Mouse (Mus musculus) kidney, postnatal 0 days (tissue): Measurements from ENCODE around the gene Gm14597. TPM values are rescaled to one million over a fixed set of nuclear protein-coding genes. Genes with fewer than 3 reads are reported as not detected.

Experiments used
- ATAC-seq: fragments of 200-750 bp; cut with Nextera tagmentation; replicated peaks from 2 replicates; pipeline ENCODE4 v1.8.0; 2017; ENCODE audit warnings: low read depth, moderate number of reproducible peaks, moderate TSS enrichment, moderate library complexity; ENCODE audit not compliant: low FRiP score
- DNase-seq: peaks from one replicate; pipeline ENCODE4 v3.0.0-alpha.2; 2016; ENCODE audit warnings: low spot score
- H3K27ac ChIP-seq: fragments of 300-500 bp; sonication (generic); 2 replicates; pipeline ENCODE4 v1.5.1; 2014; ENCODE audit warnings: mild to moderate bottlenecking
- H3K27me3 ChIP-seq: fragments of 300-500 bp; sonication (generic); 2 replicates; pipeline ENCODE4 v1.6.1; 2014; ENCODE audit warnings: low read length, mixed read lengths; ENCODE audit not compliant: insufficient read depth
- H3K36me3 ChIP-seq: fragments of 300-500 bp; sonication (generic); 2 replicates; pipeline ENCODE4 v1.6.1; 2014; ENCODE audit warnings: low read length, mixed read lengths; ENCODE audit not compliant: insufficient read depth
- H3K4me1 ChIP-seq: fragments of 300-500 bp; sonication (generic); replicated peaks from 2 replicates; pipeline ENCODE4 v1.6.1; 2014; ENCODE audit warnings: antibody characterized with exemption, low read length, mixed read lengths; ENCODE audit not compliant: insufficient read depth
- H3K4me2 ChIP-seq: fragments of 300-500 bp; sonication (generic); 2 replicates; pipeline ENCODE4 v1.6.1; 2014; ENCODE audit warnings: mild to moderate bottlenecking, low read length, moderate library complexity, mixed read lengths
- H3K4me3 ChIP-seq: fragments of 300-500 bp; sonication (generic); replicated peaks from 2 replicates; pipeline ENCODE4 v1.5.1; 2014; ENCODE audit warnings: low read depth, low read length
- H3K9ac ChIP-seq: fragments of 300-500 bp; sonication (generic); 2 replicates; pipeline ENCODE4 v1.6.1; 2014; ENCODE audit warnings: low read depth, low read length
- H3K9me3 ChIP-seq: fragments of 300-500 bp; sonication (generic); replicated peaks from 2 replicates; pipeline ENCODE4 v1.6.1; 2016; ENCODE audit warnings: low read length, inconsistent platforms, mixed read lengths
- CTCF ChIP-seq: IDR thresholded peaks from 2 replicates; pipeline ENCODE4 v1.5.1; 2016; ENCODE audit warnings: antibody characterized with exemption, low read depth, mild to moderate bottlenecking, moderate library complexity
- WGBS: fragments of 180-500 bp; shearing (Covaris S2); extraction: QIAGEN DNeasy Blood & Tissue Kit; methylation state at CpG from one replicate; pipeline ENCODE4 v1.1.7; 2014; 5-methylcytosine and 5-hydroxymethylcytosine counted together
- polyA plus RNA-seq: library from polyadenylated mRNA; unstranded; fragments of >200 nt; fragmentation: Nextera tagmentation; extraction: Ambion mirVana; gene quantifications from 2 replicates; pipeline ENCODE4 v1.2.1, GENCODE M21; 2015

Gm14597 gene
- polyA plus RNA-seq, 1 experiment from 2014 or later, result not detected

GRCm38 (mm10) chrX:53579311-53579710 lies 29.5 kb downstream of the Gm14597 start:
- H3K27me3 ChIP-seq, result no peaks in the 10 kb centered on the region
- no peak for TF ChIP-seq CTCF
- 69% methylated on average over 1 of the region's 1 CpGs for WGBS
- no peak overlapping the region for H3K4me3 ChIP-seq
- H3K9ac ChIP-seq, result no peak overlapping the region
- ATAC-seq (no peak), DNase-seq (no peak)
- H3K4me1 ChIP-seq, result no peaks in the 10 kb centered on the region
- H3K36me3 ChIP-seq, result no peaks in the 10 kb centered on the region
- H3K9me3 ChIP-seq, result no peaks in the 10 kb centered on the region
- no peak overlapping the region for H3K4me2 ChIP-seq
- H3K27ac ChIP-seq, result no peak overlapping the region

Other genes with a start within 250 kb of the Gm14597 start
- 46.8 and 47.5 TPM in 2 replicates for gene Mospd1, start 238.5 kb downstream of the Gm14597 start, polyA plus RNA-seq
- gene Etd, start 174.1 kb downstream of the Gm14597 start, polyA plus RNA-seq, result not detected in 2 replicates
- gene Rtl8c, start 947 bp downstream of the Gm14597 start, polyA plus RNA-seq, result 70.2 and 71.8 TPM in 2 replicates
- 97.1 and 100 TPM in 2 replicates for gene Rtl8a, start 34.7 kb upstream of the Gm14597 start, polyA plus RNA-seq
- gene Rtl8b, start 61.4 kb upstream of the Gm14597 start, polyA plus RNA-seq, result 78.5 and 82.8 TPM in 2 replicates
- 0.89 and 1.8 TPM in 2 replicates for gene 4930502E18Rik, start 115.8 kb upstream of the Gm14597 start, polyA plus RNA-seq
- not detected in 2 replicates for gene 1700013H16Rik, start 148.9 kb upstream of the Gm14597 start, polyA plus RNA-seq
- gene Zfp36l3, start 167.4 kb upstream of the Gm14597 start, polyA plus RNA-seq, result 0.07 TPM in 1 of 2 replicates, not detected in the other
- 0.69 and 1.5 TPM in 2 replicates for gene Xlr, start 188.7 kb upstream of the Gm14597 start, polyA plus RNA-seq